Mouse (Mus musculus): ENCODE measurements at regions not wholly inside any gene's neighbourhood (a gene's known extent, or its start where the extent isn't known, plus 50 kb on each side); places are given as distances from the start of the nearest gene placed in this dataset.

DNA sequence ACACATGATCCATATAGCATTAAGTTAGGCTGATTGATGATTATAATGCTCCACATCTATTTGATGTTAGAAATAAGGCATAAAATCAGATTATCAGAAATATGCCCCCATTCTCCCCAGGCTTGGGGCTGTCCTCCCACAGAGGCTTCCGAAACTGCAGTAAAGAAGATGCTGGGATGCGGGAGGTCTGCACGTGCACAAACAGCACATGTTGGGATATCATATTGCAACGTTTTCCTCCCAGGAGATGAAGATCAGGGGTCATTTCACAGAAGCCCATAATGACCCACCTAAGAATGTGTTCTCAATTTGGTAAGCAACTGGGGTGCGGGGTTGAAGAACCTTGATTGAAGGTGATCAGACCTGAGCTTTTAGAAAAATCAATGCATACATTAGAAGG lies 85.9 kb upstream of the Got2 start:
- Histone ChIP-seq H3K4me3 (no peak overlapping the region), H3K27me3 (no peaks in the 10 kb centered on the region), H3K4me1 (peaks cover 10% of the 10 kb centered on the region; the same call in 1 of the 2 replicates), H3K27ac (no peak overlapping the region), H3K9ac (no peak overlapping the region), H3K4me2 (replicated peaks) (peak overlapping the region; percentile 36), H3K36me3 (no peaks in the 10 kb centered on the region), H3K9me3 (no peaks in the 10 kb centered on the region)
- no peak for ATAC-seq (ENCODE audit: insufficient number of reproducible peaks, insufficient read depth, low FRiP score, low TSS enrichment)
- WGBS = 10% methylated on average over 5 of the region's 5 CpGs

DNA sequence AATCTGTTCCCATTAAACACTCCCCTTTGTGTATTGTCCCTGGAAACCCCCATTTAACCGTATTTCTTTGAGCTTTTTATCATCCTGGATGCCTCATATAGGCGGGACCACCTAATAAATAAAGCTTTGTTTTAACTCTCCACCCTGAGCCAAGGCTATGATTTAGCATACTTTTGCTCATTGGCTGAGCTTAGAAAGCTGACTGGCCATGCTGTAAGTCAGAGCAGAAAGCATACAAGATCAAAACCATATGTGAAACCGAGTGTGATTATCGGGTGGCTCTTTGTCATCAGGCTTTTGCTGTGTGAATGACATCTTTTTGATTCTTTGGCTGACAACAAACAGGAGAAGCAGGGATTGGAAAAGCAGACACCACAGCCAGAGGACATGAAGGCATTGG lies 85.2 kb upstream of the Got2 start:
- Histone ChIP-seq H3K9me3 (no peaks in the 10 kb centered on the region), H3K27ac (0 out of 2 replicates have a peak overlapping the region, but pooled peaks have one; percentile 7), H3K4me1 (peaks cover 10% of the 10 kb centered on the region; the same call in 1 of the 2 replicates), H3K4me2 (replicated peaks) (peak overlapping the region; percentile 36), H3K9ac (no peak overlapping the region), H3K36me3 (no peaks in the 10 kb centered on the region), H3K27me3 (no peaks in the 10 kb centered on the region), H3K4me3 (no peak overlapping the region)
- ATAC-seq (ENCODE audit: insufficient number of reproducible peaks, insufficient read depth, low FRiP score, low TSS enrichment) = peak; percentile 54; the same call in 1 of the 2 replicates
- WGBS = 14% methylated on average over 4 of the region's 4 CpGs

DNA sequence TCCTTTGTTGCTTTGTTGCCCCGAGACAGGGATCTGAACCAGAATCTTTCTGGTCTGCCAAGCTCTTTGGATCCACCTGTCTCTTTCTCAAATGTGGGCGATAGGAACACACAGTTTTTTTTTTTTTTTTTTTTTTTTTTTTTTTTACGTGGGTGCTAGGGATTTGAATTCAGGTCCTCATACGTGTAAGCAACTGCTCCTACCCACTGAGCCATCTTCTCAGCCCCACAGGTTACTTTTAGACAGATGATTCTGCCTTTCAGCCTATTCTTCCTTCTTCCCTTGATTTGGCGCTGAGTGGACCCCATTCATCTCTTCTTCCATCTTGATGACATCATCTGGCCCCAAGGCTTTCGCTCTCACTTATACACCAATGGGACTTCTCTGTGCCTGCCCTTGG lies 80.5 kb upstream of the Got2 start:
- peaks cover 3% of the 10 kb centered on the region; the same call in 1 of the 2 replicates for H3K4me1 ChIP-seq
- no peak for ATAC-seq (ENCODE audit: insufficient number of reproducible peaks, insufficient read depth, low FRiP score, low TSS enrichment)
- H3K4me2 ChIP-seq (replicated peaks) = no peak overlapping the region

DNA sequence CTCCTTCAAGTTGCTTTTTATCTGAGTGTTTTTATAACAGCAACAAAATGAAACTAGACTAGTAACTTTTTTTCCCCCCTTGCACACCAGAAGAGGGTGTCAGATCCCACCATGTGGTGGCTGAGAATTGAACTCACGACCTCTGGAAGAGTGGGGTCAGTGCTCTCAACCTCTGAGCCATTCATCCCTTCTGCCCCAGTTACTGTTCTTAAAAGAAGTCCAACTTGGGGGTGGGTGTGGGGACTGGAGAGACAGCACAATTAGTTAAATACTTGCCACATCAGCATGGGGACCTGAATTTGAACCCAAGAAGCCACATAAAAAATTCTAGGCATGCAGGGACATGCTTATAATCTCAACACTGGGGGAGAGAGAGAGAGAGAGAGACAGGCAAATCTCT lies 78.1 kb upstream of the Got2 start:
- Histone ChIP-seq H3K9me3 (no peaks in the 10 kb centered on the region), H3K4me1 (no peaks in the 10 kb centered on the region), H3K9ac (no peak overlapping the region), H3K27me3 (no peaks in the 10 kb centered on the region), H3K27ac (no peak overlapping the region), H3K4me3 (no peak overlapping the region), H3K4me2 (replicated peaks) (no peak overlapping the region), H3K36me3 (no peaks in the 10 kb centered on the region)
- no peak for ATAC-seq (ENCODE audit: insufficient number of reproducible peaks, insufficient read depth, low FRiP score, low TSS enrichment)
- 35% methylated on average over 1 of the region's 1 CpGs for WGBS

More for the DNA sequence above, 80.5 kb upstream of the Got2 start:
- no peaks in the 10 kb centered on the region for H3K9me3 ChIP-seq
- no peak overlapping the region for H3K4me3 ChIP-seq
- no peak overlapping the region for H3K9ac ChIP-seq
- H3K27me3 ChIP-seq = no peaks in the 10 kb centered on the region
- H3K27ac ChIP-seq = no peak overlapping the region
- no peaks in the 10 kb centered on the region for H3K36me3 ChIP-seq
- 92% methylated on average over 6 of the region's 6 CpGs for WGBS

DNA sequence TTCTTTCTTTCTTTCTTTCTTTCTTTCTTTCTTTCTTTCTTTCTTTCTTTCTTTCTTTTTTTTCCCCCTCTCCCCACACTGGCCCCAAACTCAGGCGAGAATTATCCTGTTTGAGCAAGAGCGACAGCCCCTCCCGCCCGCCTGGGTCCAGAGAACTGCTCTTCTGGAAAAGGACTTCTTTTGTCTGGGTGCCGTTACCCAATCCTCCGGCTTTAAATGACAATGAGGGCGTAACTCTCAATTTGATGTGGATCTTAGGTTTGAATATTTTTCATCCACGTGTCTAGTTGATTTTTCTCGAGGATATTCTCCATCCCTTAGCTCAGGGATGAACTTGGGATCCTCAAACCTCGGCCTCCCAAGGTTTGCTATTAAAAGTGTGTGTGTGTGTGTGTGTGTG lies 63.9 kb upstream of the Got2 start:
- Histone ChIP-seq H3K27me3 (no peaks in the 10 kb centered on the region), H3K9ac (no peak overlapping the region), H3K4me3 (0 out of 2 replicates have a peak overlapping the region, but pooled peaks have one; percentile 14), H3K4me1 (no peaks in the 10 kb centered on the region), H3K36me3 (no peaks in the 10 kb centered on the region), H3K4me2 (replicated peaks) (peak overlapping the region; percentile 43), H3K27ac (no peak overlapping the region), H3K9me3 (no peaks in the 10 kb centered on the region)
- WGBS = 16% methylated on average over 10 of the region's 10 CpGs
- ATAC-seq (ENCODE audit: insufficient number of reproducible peaks, insufficient read depth, low FRiP score, low TSS enrichment) = no peak

DNA sequence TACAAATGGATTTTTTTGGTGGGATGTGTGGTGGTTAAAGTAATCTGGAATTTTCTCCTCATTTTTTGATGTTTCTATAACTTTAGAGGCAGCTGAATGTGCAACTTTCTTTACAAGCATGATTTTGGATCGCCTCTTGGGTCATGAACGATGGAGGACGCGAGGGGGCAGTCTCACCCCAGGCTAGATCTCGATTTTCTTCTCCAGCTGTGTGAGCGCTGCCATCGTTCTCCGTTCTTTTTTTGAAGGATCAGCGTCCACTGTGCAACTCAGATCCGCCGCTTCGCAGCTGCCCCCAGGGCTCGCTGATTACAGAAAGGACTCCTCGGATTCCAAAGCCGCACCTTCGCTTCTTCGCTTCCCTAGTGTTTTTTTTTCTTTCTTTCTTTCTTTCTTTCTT lies 63.4 kb upstream of the Got2 start:
- H3K4me3 ChIP-seq = 0 out of 2 replicates have a peak overlapping the region, but pooled peaks have one; percentile 14
- no peaks in the 10 kb centered on the region for H3K27me3 ChIP-seq
- no peak overlapping the region for H3K27ac ChIP-seq
- no peak for ATAC-seq (ENCODE audit: insufficient number of reproducible peaks, insufficient read depth, low FRiP score, low TSS enrichment)
- no peaks in the 10 kb centered on the region for H3K36me3 ChIP-seq
- no peaks in the 10 kb centered on the region for H3K9me3 ChIP-seq
- H3K4me1 ChIP-seq = no peaks in the 10 kb centered on the region
- no peak overlapping the region for H3K9ac ChIP-seq
- 2% methylated on average over 17 of the region's 17 CpGs for WGBS
- H3K4me2 ChIP-seq (replicated peaks) = peak overlapping the region; percentile 43

Measured in embryonic facial prominence, embryonic 12.5 days (tissue).